Mouse (Mus musculus): ENCODE data around the gene Cers6.

Cers6 gene

DNA sequence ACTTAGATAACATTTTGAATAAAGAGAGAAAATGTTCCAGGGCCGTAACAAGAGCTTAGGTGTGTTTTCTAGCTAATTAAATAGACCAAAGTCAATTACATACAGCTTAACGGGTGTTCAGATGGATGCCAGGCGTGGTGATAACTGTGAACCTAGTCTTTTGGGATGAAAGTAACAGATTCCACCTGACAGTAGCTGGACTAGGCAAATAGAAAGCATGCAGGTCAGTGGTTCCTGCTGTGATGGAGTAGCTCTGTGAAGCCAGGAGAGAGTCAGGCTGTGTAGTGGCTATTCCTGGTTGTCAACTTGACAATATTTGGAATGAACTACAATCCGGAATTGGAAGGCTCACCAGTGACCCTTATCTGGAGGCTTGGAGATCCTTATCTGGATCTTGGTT, 56.3 kb downstream of the Cers6 start:
- DNase-seq (ENCODE audit: low spot score) = no peak

DNA sequence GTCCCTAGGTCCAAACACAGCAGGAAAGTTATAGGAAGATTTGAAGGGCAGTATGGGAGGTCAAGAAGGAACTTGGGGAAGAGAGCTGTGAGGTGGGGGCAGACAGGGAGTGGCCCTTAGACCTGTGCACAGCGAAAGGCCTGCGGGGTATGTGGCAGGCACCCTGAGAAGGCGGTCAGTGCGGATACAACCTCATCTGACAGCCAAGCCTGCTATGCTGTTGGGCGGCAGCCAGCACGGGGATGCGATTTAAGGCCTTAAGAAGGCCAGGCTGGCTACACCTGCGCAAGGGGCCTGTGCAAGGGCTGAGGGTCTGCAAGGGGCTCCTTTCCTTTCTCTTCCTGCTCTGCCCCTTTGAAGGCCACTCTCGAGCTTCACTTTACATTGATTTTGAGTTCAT, 63.1 kb downstream of the Cers6 start:
- no peak for DNase-seq (ENCODE audit: low spot score)

DNA sequence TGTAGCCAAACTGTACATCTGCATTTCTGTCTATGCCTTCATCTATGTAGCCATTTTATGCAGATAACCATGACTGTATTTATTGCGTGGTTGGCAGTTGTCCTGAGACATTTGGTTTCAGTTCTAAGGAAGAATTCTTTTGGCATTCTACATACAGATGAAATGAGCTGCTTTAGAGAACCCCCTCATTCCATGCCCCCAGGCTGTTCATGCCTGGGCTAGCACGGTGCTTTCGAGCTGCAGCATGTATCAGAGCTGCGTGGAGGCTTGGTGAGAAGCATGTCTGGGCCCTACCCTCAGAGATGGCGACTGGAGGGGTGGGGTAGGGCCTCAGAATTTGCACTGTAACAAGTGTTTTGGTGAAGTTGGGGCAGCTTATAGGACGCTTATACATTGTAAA, 64.3 kb downstream of the Cers6 start:
- DNase-seq (ENCODE audit: low spot score) = no peak

DNA sequence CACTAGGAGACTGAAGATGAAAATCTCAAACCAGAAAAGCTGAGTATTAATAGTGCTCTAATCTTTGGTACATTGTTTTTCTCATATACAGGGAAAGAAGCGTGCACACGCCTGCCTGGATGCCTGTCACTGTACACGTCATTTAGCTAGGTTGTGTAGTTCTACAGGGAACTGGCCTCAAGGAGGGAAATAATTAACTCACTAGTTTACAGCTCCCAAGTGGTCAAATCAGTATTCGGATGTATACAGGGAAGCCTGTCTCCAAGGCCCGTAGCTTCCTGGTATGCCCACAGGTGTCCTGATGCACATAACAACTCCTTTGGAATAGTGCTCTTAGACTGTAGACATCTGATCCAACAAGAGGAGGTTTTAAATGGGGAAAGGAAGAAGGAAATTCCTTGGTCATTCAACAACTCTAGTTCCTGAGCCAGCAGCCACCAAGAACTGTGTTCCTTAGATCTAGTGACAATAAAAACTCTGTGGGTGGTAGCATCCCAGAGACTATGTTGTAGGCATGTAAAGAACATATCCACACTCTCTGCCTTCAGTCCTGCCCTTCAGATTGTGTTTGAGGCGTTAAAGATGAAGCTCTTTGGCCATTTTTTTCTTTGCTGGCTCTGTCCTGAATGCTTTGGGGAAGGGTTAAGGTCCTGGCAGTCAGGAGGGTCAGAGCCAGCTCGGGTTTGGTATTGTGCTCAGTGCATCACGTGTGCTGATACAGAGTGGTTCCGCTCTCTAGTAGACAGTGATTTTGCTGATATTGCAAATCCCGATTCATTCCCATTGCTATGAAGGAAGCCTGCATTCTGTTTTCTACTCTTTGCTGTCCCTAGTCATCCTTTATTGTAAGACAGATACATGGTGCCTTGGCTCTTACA, 65.9 kb downstream of the Cers6 start:
- no peak for DNase-seq (ENCODE audit: low spot score)

DNA sequence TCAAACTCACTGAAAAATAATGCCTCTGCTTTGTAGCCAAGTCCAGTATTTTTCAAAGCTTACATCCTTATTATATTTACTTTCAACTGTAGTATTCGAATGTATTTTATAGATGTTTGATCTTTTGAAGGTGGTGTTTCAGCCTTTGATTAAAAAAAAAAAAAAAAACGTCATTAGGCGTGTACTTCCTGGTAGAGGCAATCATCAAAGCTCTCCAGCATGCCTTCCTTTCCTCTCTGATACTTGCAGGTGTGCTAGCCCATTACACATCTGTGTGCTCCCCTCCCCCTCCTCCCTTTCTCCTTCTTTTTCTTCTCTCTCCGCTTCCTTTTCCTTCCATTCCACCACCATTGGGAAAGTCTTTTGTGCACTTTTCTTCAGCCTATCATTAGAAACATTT, 71.0 kb downstream of the Cers6 start:
- DNase-seq (ENCODE audit: low spot score) = no peak

DNA sequence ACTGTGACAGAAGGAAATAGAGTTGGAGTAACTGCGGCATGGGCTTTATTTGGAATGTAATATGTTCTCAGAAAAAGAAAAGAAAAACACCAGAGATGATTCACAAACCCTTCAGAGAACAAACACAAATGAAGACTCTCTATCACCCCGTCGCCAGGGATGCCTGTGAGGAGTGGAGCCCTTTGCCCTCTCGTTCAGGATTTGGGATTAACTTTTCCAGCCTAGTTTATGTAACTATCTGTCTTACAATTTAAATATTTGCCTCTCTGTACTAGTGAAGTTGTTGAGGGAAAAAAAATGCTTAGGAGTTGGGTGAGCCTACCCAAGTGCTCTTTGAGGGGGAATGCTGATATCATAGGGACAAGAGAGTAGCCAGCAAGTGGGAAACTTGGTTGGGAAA, 71.4 kb downstream of the Cers6 start:
- no peak for DNase-seq (ENCODE audit: low spot score)

DNA sequence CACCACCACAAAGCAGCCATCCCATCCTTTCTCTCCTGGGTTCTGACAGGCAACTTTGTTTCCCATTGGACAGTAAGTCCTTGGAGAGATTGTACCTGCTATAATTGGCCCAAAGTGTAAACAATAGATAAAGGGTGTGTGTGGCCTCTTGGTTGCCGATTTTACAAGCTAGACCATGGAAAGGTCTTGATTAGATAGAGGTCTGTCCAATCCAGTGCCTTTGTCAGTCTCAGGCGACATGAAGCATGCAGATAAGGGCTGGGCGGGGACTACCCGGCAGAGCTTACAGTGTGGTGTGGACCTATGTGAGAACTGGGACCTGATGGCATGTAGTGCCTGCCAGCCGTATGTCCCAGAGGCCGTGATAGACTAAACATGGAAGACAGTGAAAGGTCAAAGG, 73.4 kb downstream of the Cers6 start:
- peak; percentile 49 for DNase-seq (ENCODE audit: low spot score)

DNA sequence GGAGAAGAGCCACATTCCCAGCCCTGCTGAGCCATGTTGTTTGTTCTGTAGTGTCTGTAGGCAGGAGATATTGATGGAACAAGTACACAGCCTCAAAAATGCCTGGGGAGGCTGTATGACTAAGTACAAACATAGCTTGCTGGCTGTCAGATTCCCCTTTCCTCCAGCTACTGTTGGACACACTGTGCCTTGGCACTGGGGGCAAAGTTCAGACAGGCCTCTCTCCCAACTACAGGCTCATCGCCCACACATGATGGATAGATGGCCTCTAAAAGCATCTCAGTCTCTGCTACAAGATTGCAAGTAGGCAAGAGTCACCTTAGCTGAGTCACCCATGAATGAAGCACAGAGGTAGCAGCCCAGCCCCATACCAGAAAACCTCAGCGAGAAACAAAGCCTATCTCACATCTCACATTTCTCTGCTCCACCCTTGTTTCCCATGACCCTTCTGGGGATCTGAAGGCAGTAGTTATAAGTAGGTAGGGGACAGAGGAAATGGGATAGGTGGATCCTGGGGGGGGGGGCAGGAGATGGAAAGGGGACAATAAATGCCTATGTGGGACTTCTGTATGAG, 74.6 kb downstream of the Cers6 start:
- DNase-seq (ENCODE audit: low spot score) = peak; percentile 38

DNA sequence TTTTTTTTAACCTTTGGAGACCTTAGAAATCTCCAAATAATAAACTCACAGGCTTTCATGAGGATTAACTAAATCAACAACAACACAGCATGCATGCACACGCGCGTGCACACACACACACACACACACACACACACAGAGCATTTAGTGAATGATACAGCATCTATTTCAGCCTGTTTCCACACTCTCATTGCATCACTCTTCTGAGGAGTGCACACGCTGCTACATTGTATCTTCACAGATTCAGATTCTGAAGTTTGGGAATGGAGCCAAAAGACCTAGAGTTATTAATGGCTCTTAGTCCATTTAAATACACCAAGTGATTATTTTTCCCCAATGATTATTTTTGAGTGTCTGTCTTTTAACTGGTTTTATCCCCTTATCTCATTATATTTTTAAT, 75.5 kb downstream of the Cers6 start:
- DNase-seq (ENCODE audit: low spot score) = no peak

DNA sequence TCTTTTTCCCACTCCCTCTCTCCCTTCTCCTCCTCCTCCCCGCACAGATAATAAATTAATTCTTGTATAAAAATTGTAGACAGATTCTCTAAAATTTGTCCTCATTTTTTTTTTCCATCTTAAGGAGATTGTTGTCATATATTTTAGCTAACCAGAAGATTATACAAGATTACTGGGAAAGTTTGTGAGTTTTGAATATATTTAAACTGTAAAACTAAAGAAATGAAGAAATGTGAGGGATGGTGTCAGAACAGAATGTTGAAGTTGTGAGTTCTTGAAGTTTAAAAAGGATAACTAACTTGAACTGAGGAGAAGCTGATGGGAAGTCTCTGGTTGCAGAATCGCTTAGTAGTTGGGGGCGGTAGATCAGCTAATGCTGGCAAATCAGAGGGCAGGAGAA, 76.6 kb downstream of the Cers6 start:
- no peak for DNase-seq (ENCODE audit: low spot score)

DNA sequence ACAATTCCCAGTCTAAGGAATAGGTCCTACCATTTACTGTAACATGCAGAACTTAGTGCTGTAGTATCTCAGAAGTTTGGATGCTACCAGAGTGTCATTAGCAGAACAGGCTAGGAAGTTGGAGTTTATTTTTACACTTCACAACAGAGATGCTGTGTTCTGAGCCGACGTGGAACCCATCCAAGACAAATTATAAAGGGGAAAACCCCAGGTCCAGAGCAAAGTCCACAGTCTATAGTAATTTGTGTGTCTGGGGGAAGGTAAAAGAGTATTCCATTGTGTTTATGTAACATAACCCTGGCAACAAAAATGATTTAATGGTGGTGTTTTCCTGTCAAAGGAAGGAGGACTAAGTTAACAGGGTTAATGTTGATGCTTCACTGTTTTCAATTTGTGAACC, 83.7 kb downstream of the Cers6 start:
- DNase-seq (ENCODE audit: low spot score) = no peak

DNA sequence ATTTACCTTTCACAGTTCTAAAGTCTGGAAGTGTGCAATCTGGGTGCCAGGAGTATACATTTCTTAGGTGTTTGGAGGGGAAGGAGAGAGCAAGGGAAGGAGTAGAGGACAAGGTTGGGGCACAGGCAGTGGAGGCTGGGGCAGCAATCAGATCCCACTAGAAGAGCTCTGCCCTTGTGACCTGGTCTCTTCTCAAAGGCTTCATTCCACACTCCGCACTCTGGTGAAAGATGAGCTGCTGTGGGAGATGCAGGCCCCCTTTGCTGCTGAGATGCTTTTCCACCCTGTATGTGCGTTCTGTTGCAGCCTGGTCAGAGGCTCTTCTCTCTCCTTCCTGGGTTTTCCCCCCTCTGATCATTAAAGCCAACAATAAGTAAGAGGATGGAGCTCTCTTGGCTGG, 84.7 kb downstream of the Cers6 start:
- DNase-seq (ENCODE audit: low spot score) = no peak

DNA sequence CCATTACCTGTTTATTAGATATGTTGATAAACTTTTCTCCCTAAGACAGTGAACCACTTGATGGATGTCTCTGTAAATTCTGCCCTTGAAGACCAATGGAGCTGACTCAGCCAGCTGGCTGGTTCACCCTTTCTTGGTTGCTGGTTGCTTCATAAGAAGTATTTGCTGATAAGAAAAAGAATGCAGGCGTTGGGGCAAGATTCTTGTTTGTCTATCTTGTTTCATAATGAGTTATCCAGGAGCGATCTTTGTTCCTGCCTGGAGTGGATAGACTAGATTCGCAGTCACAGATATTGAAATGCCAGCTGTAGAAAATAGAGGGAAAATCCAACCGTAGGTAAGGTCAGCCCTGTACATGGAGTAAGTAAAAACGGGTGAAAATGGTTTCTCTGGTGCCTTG, 85.6 kb downstream of the Cers6 start:
- no peak for DNase-seq (ENCODE audit: low spot score)

DNA sequence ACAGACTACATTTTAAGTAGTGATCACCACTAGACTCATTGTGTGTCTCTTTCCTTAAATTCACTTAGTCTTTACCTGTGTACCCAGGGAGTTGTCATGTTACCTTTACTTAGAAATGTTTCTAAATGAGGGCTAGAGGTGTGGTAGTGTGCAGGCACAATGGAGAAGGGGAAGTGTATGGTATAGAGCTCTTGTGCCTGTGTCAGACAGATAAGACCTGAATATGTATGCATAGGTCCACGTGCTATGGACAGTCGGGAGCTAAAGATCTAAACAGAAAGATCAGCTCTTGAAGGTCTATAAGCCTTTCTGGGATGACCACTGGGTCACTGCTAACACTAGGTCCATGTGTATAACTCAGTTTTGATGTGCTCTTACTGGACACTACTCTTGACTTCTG, 87.9 kb downstream of the Cers6 start:
- no peak for DNase-seq (ENCODE audit: low spot score)

DNA sequence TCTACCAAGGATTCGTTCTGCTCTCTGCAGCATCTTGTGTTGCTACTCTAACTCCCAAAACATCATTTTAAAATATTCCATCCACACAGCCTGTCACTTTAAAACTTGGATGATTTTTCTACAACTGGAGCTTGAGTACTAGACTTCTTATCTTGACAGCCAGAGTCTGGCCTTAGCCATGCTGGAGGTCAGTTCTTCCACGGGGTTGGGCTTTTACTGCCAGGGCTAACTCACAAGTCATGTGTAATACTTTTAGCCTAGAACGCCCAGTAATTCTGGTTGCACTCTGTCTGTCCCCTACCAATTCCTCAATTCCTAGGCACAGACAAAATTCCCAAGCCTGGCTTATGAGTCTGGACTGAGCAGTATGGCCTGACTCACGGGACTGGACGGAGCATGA, 88.5 kb downstream of the Cers6 start:
- DNase-seq (ENCODE audit: low spot score) = no peak

DNA sequence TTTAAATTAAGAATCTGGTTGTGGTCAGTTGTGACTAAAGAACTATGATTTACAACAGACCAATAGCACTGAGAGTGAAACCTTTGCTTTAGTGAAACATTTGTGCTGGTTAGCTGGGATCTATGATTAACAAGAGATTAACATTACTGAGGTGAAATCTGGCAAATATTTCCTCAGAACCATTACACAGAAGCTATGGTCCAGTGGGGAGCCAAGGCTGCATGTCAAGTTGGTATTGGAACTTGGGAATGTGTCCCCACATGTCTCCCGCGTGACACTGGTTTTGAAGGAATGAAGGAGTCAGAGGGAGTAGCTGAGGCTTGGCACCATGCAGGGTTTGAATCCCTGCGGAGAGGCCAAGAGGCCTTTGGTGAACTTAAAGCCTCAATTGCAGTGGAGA, 90.5 kb downstream of the Cers6 start:
- DNase-seq (ENCODE audit: low spot score) = no peak

DNA sequence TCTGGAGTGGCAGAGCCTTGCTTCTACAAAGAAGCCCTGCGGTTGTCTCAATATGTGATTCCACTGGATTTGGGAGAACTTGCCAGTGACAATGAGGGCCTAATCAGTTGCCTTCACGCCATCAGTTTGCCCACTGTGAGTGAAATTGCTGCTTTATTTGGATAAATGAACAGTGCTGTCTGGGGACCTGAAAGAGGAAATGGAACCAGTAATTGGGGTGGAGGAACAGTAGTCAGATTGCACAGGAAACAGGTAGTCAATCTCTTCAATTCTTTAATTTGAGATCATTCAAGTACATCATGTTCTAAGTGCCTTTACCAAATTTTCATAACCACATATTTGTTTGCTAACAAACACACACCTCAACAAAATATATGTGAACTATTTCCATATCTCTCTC, 92.4 kb downstream of the Cers6 start:
- DNase-seq (ENCODE audit: low spot score) = no peak

DNA sequence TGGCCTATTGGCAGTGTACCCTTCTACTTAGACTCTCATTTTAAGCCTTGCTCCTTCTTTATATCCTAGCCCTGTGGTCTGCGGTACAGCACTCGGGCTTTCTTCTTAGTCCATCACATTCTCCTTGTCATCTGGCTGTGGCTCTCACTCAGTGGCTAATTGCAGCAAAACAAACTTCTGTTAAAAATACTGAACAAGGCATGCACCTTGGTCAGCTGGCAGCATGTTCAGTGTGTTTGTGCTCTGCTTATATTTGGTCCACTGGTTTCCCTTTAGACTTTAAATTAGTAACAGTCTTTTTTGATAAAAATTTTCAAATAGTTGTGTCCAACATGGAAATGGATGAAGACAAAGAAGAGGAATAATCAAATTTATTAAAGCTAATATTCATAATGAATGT, 94.3 kb downstream of the Cers6 start:
- no peak for DNase-seq (ENCODE audit: low spot score)

DNA sequence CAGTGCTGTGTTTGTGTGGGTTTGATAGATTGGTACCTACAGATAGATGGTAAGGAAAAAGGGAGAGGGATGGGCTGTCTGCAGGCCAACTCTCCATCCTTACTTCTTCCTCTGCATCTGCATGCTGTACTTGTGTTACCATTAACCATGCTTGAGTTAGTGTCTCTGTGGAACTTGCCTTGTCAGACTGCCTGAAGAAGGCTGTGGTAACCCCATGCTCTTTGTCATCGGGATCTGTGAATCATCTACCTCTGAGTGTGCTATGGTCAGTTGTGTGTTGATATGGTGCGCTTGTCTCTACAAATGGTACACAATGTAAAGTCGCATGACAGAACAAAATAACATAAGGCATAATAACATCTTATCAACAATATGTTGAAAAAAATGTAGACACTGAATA, 94.9 kb downstream of the Cers6 start:
- DNase-seq (ENCODE audit: low spot score) = no peak

DNA sequence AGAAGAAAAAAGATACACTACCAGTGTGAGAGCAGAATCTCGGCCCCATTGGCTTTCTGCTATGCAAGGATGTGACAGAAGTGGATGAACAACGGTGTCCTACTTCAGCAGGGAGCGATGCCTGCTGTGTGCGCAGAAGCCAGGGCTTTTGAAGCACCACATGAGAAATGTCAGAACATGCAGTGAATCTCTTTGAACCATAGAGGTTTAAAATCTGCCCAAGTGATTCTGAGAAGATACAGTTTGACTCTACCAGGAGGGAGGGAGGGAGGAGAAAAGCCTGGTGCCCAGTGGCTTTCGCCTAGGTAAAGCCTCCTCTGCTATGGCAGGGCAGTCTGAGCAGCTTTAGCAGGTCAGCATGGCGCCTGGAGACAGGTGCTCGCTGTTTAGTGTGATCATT, 96.6 kb downstream of the Cers6 start:
- DNase-seq (ENCODE audit: low spot score) = no peak

DNA sequence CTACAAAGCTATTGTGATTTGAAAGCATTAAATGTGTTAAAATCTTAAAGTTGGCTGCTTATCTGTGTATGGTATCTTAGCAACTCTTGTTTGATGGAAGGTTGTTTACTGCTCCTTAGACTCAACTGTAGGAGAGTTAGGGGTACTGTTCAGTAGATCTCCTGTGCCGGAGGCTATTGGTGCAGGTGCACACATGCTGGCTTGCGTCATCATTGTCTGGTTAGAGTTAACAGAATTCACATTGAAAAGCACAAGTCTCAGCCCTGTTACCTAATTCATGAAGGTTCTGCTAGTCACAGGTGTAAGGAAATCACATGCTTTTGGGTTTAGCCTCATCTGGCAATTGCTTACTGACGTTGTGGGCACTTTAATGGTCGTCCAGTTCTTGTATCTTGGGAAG, 98.3 kb downstream of the Cers6 start:
- DNase-seq (ENCODE audit: low spot score) = no peak

DNA sequence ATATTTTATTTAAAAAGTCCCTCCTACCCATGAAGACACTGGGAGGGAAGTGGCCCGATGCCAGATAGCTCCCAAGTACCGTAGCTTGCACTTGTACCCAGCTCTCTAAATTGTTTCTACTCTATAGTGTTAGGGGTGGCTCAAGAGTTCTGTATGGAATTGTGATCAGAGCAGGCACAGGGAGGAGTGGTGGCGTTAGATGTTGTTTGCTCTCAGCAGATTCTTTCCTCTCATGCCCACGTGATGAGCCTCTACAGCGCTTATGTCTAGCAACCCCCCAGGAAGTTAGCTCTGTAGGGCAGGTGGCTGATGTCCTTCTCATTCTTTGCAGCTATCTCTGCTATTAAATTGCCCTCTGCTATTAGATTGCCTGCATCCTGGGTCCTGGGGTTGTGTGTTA, 98.8 kb downstream of the Cers6 start:
- no peak for DNase-seq (ENCODE audit: low spot score)

DNA sequence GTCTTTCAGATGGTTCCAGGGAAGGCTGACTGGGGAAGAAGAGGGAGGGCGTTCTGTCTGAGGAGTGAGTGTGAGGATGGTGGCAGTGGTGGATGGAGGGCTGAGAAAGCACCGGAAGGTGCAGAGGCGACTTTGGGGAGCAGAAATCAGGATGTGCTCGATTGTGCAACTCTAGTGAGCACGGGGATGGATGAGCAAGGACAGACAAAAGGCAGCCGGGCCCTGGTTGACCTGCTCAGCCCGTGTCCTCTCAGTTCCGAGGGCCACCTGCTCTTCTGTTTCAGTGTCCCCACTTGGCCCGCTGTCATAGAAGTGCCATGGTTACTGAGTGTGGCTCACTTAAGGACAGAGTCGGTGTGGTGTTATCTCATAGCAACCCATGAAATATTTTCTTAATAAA, 99.4 kb downstream of the Cers6 start:
- no peak for DNase-seq (ENCODE audit: low spot score)

DNA sequence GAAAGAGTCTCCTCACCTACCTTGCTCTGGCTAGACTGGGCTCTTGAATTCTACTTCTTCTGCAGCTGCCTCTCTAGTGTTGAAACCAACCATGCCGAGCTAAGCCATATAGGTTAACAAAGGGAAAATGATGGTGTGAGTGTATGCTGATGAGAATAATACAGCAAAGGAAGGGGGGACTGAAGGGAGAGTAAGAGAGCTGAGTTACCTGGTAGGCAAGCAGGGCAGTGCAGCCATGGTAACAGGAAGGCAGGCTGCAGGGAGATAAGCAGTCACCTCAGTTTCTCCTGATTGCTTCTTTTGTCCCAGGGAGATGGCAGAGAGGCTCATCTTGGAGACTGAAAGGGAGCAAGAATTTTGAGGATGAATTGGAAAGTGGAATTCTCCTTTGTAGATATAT, 105.1 kb downstream of the Cers6 start:
- no peak for DNase-seq (ENCODE audit: low spot score)
